Mouse (Mus musculus): ENCODE measurements around the gene Cntn3. TPM values are rescaled to one million over a fixed set of nuclear protein-coding genes. Genes with fewer than 3 reads are reported as not detected.
"Not testable (repeated sequence)": the region's sequence is repeated elsewhere in the genome, so short reads cannot be mapped to it uniquely, and the experiment has no call there.

Gene Cntn3
- 2.1 and 2.7 TPM in 2 replicates for polyA plus RNA-seq (2015; fragmentation: Nextera tagmentation; extraction: Ambion mirVana)

- H3K4me2 ChIP-seq (ENCODE audit: low read length); H3K9me3 ChIP-seq (ENCODE audit: control insufficient read depth, low read length); H3K36me3 ChIP-seq (ENCODE audit: control insufficient read depth, insufficient read depth); ATAC-seq; H3K27ac ChIP-seq (ENCODE audit: low read length); H3K27me3 ChIP-seq (replicated peaks; ENCODE audit: control insufficient read depth, insufficient read depth, low read length); H3K9ac ChIP-seq (replicated peaks; ENCODE audit: low read depth, low read length); H3K4me1 ChIP-seq (replicated peaks; ENCODE audit: control insufficient read depth, insufficient read depth, low read length); H3K4me3 ChIP-seq (replicated peaks; ENCODE audit: low read length): not testable (repeated sequence)
- 92% methylated on average over 4 of the region's 20 CpGs for WGBS
Observed at GRCm38 (mm10) chr6:102573001-102573400, at the start of gene Cntn3. Gene Cntn3 (minus strand): TSS chr6:102573101.

GRCm38 (mm10) chr6:102600773-102601172 lies 27.9 kb upstream of the Cntn3 start:
- Histone ChIP-seq H3K9me3 (ENCODE audit: control insufficient read depth, low read length) (no peaks in the 10 kb centered on the region), H3K9ac (replicated peaks; ENCODE audit: low read depth, low read length) (no peak overlapping the region), H3K27ac (ENCODE audit: low read length) (no peak overlapping the region), H3K36me3 (ENCODE audit: control insufficient read depth, insufficient read depth) (no peaks in the 10 kb centered on the region), H3K4me2 (ENCODE audit: low read length) (no peak overlapping the region), H3K4me1 (replicated peaks; ENCODE audit: control insufficient read depth, insufficient read depth, low read length) (no peaks in the 10 kb centered on the region), H3K27me3 (replicated peaks; ENCODE audit: control insufficient read depth, insufficient read depth, low read length) (no peaks in the 10 kb centered on the region), H3K4me3 (replicated peaks; ENCODE audit: low read length) (no peak overlapping the region)
- 57% methylated on average over 2 of the region's 2 CpGs for WGBS
- ATAC-seq = no peak

- no peak overlapping the region for H3K4me2 ChIP-seq (ENCODE audit: low read length)
- ATAC-seq = no peak
- H3K4me3 ChIP-seq (replicated peaks; ENCODE audit: low read length) = no peak overlapping the region
- H3K36me3 ChIP-seq (ENCODE audit: control insufficient read depth, insufficient read depth) = no peaks in the 10 kb centered on the region
- H3K9ac ChIP-seq (replicated peaks; ENCODE audit: low read depth, low read length) = no peak overlapping the region
- H3K4me1 ChIP-seq (replicated peaks; ENCODE audit: control insufficient read depth, insufficient read depth, low read length) = no peaks in the 10 kb centered on the region
- 44% methylated on average over 2 of the region's 2 CpGs for WGBS
- H3K27ac ChIP-seq (ENCODE audit: low read length) = no peak overlapping the region
- H3K27me3 ChIP-seq (replicated peaks; ENCODE audit: control insufficient read depth, insufficient read depth, low read length) = no peaks in the 10 kb centered on the region
- no peaks in the 10 kb centered on the region for H3K9me3 ChIP-seq (ENCODE audit: control insufficient read depth, low read length)
Observed at GRCm38 (mm10) chr6:102597756-102598155, 24.9 kb upstream of the Cntn3 start.

GRCm38 (mm10) chr6:102590151-102590550 lies 17.2 kb upstream of the Cntn3 start:
- Histone ChIP-seq H3K9me3 (ENCODE audit: control insufficient read depth, low read length) (no peaks in the 10 kb centered on the region), H3K36me3 (ENCODE audit: control insufficient read depth, insufficient read depth) (no peaks in the 10 kb centered on the region), H3K4me3 (replicated peaks; ENCODE audit: low read length) (no peak overlapping the region), H3K27me3 (replicated peaks; ENCODE audit: control insufficient read depth, insufficient read depth, low read length) (no peaks in the 10 kb centered on the region), H3K4me2 (ENCODE audit: low read length) (no peak overlapping the region), H3K27ac (ENCODE audit: low read length) (no peak overlapping the region), H3K4me1 (replicated peaks; ENCODE audit: control insufficient read depth, insufficient read depth, low read length) (no peaks in the 10 kb centered on the region), H3K9ac (replicated peaks; ENCODE audit: low read depth, low read length) (no peak overlapping the region)
- WGBS = 92% methylated on average over 4 of the region's 4 CpGs
- ATAC-seq = no peak

GRCm38 (mm10) chr6:102589311-102589710 lies 16.4 kb upstream of the Cntn3 start:
- no peaks in the 10 kb centered on the region for H3K9me3 ChIP-seq (ENCODE audit: control insufficient read depth, low read length)
- no peak for ATAC-seq
- no peak overlapping the region for H3K4me3 ChIP-seq (replicated peaks; ENCODE audit: low read length)
- no peak overlapping the region for H3K9ac ChIP-seq (replicated peaks; ENCODE audit: low read depth, low read length)
- H3K36me3 ChIP-seq (ENCODE audit: control insufficient read depth, insufficient read depth) = no peaks in the 10 kb centered on the region
- no peaks in the 10 kb centered on the region for H3K4me1 ChIP-seq (replicated peaks; ENCODE audit: control insufficient read depth, insufficient read depth, low read length)
- no peaks in the 10 kb centered on the region for H3K27me3 ChIP-seq (replicated peaks; ENCODE audit: control insufficient read depth, insufficient read depth, low read length)
- 69% methylated on average over 4 of the region's 4 CpGs for WGBS
- no peak overlapping the region for H3K27ac ChIP-seq (ENCODE audit: low read length)
- no peak overlapping the region for H3K4me2 ChIP-seq (ENCODE audit: low read length)

- ATAC-seq = no peak
- Histone ChIP-seq H3K4me1 (replicated peaks; ENCODE audit: control insufficient read depth, insufficient read depth, low read length) (no peaks in the 10 kb centered on the region), H3K27me3 (replicated peaks; ENCODE audit: control insufficient read depth, insufficient read depth, low read length) (no peaks in the 10 kb centered on the region), H3K4me2 (ENCODE audit: low read length) (no peak overlapping the region), H3K27ac (ENCODE audit: low read length) (no peak overlapping the region), H3K36me3 (ENCODE audit: control insufficient read depth, insufficient read depth) (no peaks in the 10 kb centered on the region), H3K9ac (replicated peaks; ENCODE audit: low read depth, low read length) (no peak overlapping the region), H3K4me3 (replicated peaks; ENCODE audit: low read length) (no peak overlapping the region), H3K9me3 (ENCODE audit: control insufficient read depth, low read length) (no peaks in the 10 kb centered on the region)
Observed at GRCm38 (mm10) chr6:102586056-102586455, 13.2 kb upstream of the Cntn3 start.

- no peak overlapping the region for H3K4me3 ChIP-seq (replicated peaks; ENCODE audit: low read length)
- H3K9ac ChIP-seq (replicated peaks; ENCODE audit: low read depth, low read length) = no peak overlapping the region
- no peaks in the 10 kb centered on the region for H3K9me3 ChIP-seq (ENCODE audit: control insufficient read depth, low read length)
- no peak overlapping the region for H3K27ac ChIP-seq (ENCODE audit: low read length)
- 65% methylated on average over 2 of the region's 2 CpGs for WGBS
- H3K4me1 ChIP-seq (replicated peaks; ENCODE audit: control insufficient read depth, insufficient read depth, low read length) = no peaks in the 10 kb centered on the region
- no peaks in the 10 kb centered on the region for H3K36me3 ChIP-seq (ENCODE audit: control insufficient read depth, insufficient read depth)
- H3K4me2 ChIP-seq (ENCODE audit: low read length) = no peak overlapping the region
- ATAC-seq = no peak
- H3K27me3 ChIP-seq (replicated peaks; ENCODE audit: control insufficient read depth, insufficient read depth, low read length) = no peaks in the 10 kb centered on the region
Observed at GRCm38 (mm10) chr6:102583578-102583977, 10.7 kb upstream of the Cntn3 start.

- 73% methylated on average over 1 of the region's 1 CpGs for WGBS
- Histone ChIP-seq H3K4me3 (replicated peaks; ENCODE audit: low read length) (no peak overlapping the region), H3K36me3 (ENCODE audit: control insufficient read depth, insufficient read depth) (no peaks in the 10 kb centered on the region), H3K9ac (replicated peaks; ENCODE audit: low read depth, low read length) (no peak overlapping the region), H3K4me1 (replicated peaks; ENCODE audit: control insufficient read depth, insufficient read depth, low read length) (peaks cover 9% of the 10 kb centered on the region), H3K27me3 (replicated peaks; ENCODE audit: control insufficient read depth, insufficient read depth, low read length) (no peaks in the 10 kb centered on the region), H3K27ac (ENCODE audit: low read length) (no peak overlapping the region), H3K4me2 (ENCODE audit: low read length) (no peak overlapping the region), H3K9me3 (ENCODE audit: control insufficient read depth, low read length) (no peaks in the 10 kb centered on the region; the same call in 1 of the 2 replicates)
- ATAC-seq = no peak
Observed at GRCm38 (mm10) chr6:102567496-102567895, 5.4 kb downstream of the Cntn3 start.

- Histone ChIP-seq H3K9me3 (ENCODE audit: control insufficient read depth, low read length) (no peaks in the 10 kb centered on the region), H3K9ac (replicated peaks; ENCODE audit: low read depth, low read length) (no peak overlapping the region), H3K4me3 (replicated peaks; ENCODE audit: low read length) (no peak overlapping the region), H3K27ac (ENCODE audit: low read length) (no peak overlapping the region), H3K4me1 (replicated peaks; ENCODE audit: control insufficient read depth, insufficient read depth, low read length) (peaks cover 9% of the 10 kb centered on the region), H3K4me2 (ENCODE audit: low read length) (no peak overlapping the region), H3K27me3 (replicated peaks; ENCODE audit: control insufficient read depth, insufficient read depth, low read length) (no peaks in the 10 kb centered on the region), H3K36me3 (ENCODE audit: control insufficient read depth, insufficient read depth) (no peaks in the 10 kb centered on the region)
- ATAC-seq = no peak
- 100% methylated on average over 1 of the region's 1 CpGs for WGBS
Observed at GRCm38 (mm10) chr6:102565228-102565627, 7.7 kb downstream of the Cntn3 start.

GRCm38 (mm10) chr6:102564011-102564731 lies 8.7 kb downstream of the Cntn3 start:
- WGBS = 0% methylated on average over 57 of the region's 63 CpGs
- Histone ChIP-seq H3K4me3 (replicated peaks; ENCODE audit: low read length) (peak overlapping the region; percentile 59), H3K4me1 (replicated peaks; ENCODE audit: control insufficient read depth, insufficient read depth, low read length) (peaks cover 9% of the 10 kb centered on the region), H3K9ac (replicated peaks; ENCODE audit: low read depth, low read length) (peak overlapping the region; percentile 63), H3K4me2 (ENCODE audit: low read length) (peak overlapping the region; percentile 79), H3K9me3 (ENCODE audit: control insufficient read depth, low read length) (no peaks in the 10 kb centered on the region), H3K27ac (ENCODE audit: low read length) (no peak overlapping the region), H3K36me3 (ENCODE audit: control insufficient read depth, insufficient read depth) (no peaks in the 10 kb centered on the region), H3K27me3 (replicated peaks; ENCODE audit: control insufficient read depth, insufficient read depth, low read length) (no peaks in the 10 kb centered on the region)
- ATAC-seq = peak; percentile 99

All from forebrain, embryonic 16.5 days (tissue).